Mouse (Mus musculus) stomach, embryonic 14.5 days (tissue): ENCODE measurements around the gene Mapk8ip2. TPM values are rescaled to one million over a fixed set of nuclear protein-coding genes. Genes with fewer than 3 reads are reported as not detected.

Experiments
- ATAC-seq: fragments of 200-750 bp; cut with Nextera tagmentation; 2 replicates; pipeline ENCODE4 v1.8.0; 2017; ENCODE audit warnings: low read depth, moderate TSS enrichment; ENCODE audit not compliant: insufficient number of reproducible peaks, insufficient read depth, low FRiP score
- H3K27ac ChIP-seq: fragments of 300-500 bp; sonication (generic); 2 replicates; pipeline ENCODE4 v1.5.1; 2014; ENCODE audit warnings: mild to moderate bottlenecking, low read length, moderate library complexity, mixed read lengths
- H3K27me3 ChIP-seq: fragments of 300-500 bp; sonication (generic); 2 replicates; pipeline ENCODE4 v1.6.1; 2014; ENCODE audit warnings: low read length, control low read depth, mixed read lengths; ENCODE audit not compliant: control insufficient read depth, insufficient read depth
- H3K36me3 ChIP-seq: fragments of 300-500 bp; sonication (generic); 2 replicates; pipeline ENCODE4 v1.6.1; 2014; ENCODE audit warnings: mild to moderate bottlenecking, control low read depth, low read length, moderate library complexity, mixed read lengths; ENCODE audit not compliant: control insufficient read depth, insufficient read depth
- H3K4me1 ChIP-seq: fragments of 300-500 bp; sonication (generic); 2 replicates; pipeline ENCODE4 v1.6.1; 2014; ENCODE audit warnings: low read length, control low read depth, mixed read lengths; ENCODE audit not compliant: control insufficient read depth, insufficient read depth
- H3K4me2 ChIP-seq: fragments of 300-500 bp; sonication (generic); replicated peaks from 2 replicates; pipeline ENCODE4 v1.6.1; 2014; ENCODE audit warnings: low read depth, low read length, control low read depth
- H3K4me3 ChIP-seq: fragments of 300-500 bp; sonication (generic); 2 replicates; pipeline ENCODE4 v1.5.1; 2014; ENCODE audit warnings: low read depth, low read length, control low read depth
- H3K9ac ChIP-seq: fragments of 300-500 bp; sonication (generic); replicated peaks from 2 replicates; pipeline ENCODE4 v1.6.1; 2014; ENCODE audit warnings: low read depth, mild to moderate bottlenecking, control low read depth, low read length, moderate library complexity, mixed read lengths
- H3K9me3 ChIP-seq: fragments of 300-500 bp; sonication (generic); 2 replicates; pipeline ENCODE4 v1.6.1; 2016; ENCODE audit warnings: low read depth, low read length, control low read depth; ENCODE audit not compliant: control insufficient read depth
- WGBS: fragments of 180-500 bp; shearing (Covaris S2); extraction: QIAGEN DNeasy Blood & Tissue Kit; methylation state at CpG from one replicate; pipeline ENCODE4 v1.1.7; 2014; 5-methylcytosine and 5-hydroxymethylcytosine counted together
- polyA plus RNA-seq: library from polyadenylated mRNA; unstranded; fragments of >200 nt; fragmentation: Nextera tagmentation; extraction: Ambion mirVana; gene quantifications from 2 replicates; pipeline ENCODE4 v1.2.1, GENCODE M21; 2014

Gene Mapk8ip2
- polyA plus RNA-seq, 1 experiment from 2014 or later = 4.0 TPM

- Histone ChIP-seq H3K9ac (peak within 1 kb of the TSS; percentile 77), H3K27ac (peak within 1 kb of the TSS; percentile 21; the same call in 1 of the 2 replicates), H3K9me3 (no peaks in the 10 kb centered on the region), H3K4me1 (peaks cover 10% of the 10 kb centered on the region; the same call in 1 of the 2 replicates), H3K4me3 (peak within 1 kb of the TSS; percentile 70), H3K27me3 (no peaks in the 10 kb centered on the region), H3K4me2 (peak within 1 kb of the TSS; percentile 90), H3K36me3 (no peaks in the 10 kb centered on the region; the same call in 1 of the 2 replicates)
- ATAC-seq = peak; percentile 37
- 2% methylated on average over 50 of the region's 72 CpGs for WGBS
Measured at GRCm38 (mm10) chr15:89498961-89499688, 45.4 kb downstream of the Mapk8ip2 start, which contains the start of gene Shank3. Gene Shank3, plus strand, starts transcription at chr15:89499623.

DNA sequence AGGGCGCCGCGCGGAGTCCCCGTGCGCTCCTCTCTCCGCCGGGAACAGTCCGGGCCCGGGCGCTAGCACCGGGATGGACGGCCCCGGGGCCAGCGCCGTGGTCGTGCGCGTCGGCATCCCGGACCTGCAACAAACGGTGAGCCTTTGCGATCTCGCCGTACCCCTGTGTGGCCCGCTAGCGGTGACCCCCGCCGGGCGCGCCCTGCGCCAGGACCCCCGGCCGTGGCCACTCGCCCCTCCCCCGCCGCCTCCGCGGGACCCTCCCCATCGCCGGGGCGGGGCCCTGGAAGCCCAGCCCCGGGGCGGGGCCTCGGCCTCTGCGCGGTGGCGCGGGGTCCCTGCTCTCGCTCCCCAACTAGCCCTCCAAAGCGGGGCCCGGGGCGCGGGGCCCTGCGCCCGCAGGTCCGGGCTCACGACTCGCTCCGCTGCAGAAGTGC is 46.1 kb downstream of the Mapk8ip2 start:
- Histone ChIP-seq H3K27ac (no peak overlapping the region), H3K4me1 (peaks cover 10% of the 10 kb centered on the region; the same call in 1 of the 2 replicates), H3K4me2 (peak overlapping the region; percentile 90), H3K27me3 (no peaks in the 10 kb centered on the region), H3K4me3 (peak overlapping the region; percentile 70), H3K9ac (peak overlapping the region; percentile 77), H3K9me3 (no peaks in the 10 kb centered on the region), H3K36me3 (no peaks in the 10 kb centered on the region; the same call in 1 of the 2 replicates)
- peak; percentile 71 for ATAC-seq
- under 1% methylated on average over 49 of the region's 60 CpGs for WGBS

DNA sequence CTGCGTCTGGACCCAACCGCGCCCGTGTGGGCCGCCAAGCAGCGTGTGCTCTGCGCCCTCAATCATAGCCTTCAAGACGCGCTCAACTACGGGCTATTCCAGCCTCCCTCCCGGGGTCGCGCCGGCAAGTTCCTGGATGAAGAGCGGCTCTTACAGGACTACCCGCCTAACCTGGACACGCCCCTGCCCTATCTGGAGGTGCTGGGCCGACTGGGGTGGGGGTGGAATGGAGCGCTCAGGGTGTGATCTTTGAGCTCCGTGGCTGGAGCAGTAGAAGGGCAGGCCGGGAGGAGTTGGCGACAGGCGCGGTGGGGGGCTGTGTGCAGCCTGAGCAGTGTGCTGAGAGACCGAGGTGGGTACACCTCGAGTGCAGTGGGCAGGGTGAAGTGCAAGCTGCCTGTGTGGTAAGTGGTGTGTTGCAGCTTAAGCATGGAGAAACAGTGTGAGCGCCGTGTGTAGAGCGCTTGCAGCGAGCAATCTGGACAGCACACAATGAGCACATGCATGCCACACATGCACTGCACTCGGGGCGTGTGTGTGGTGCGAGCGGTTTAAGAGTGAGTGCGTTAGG is 46.6 kb downstream of the Mapk8ip2 start:
- no peaks in the 10 kb centered on the region; the same call in 1 of the 2 replicates for H3K36me3 ChIP-seq
- H3K9ac ChIP-seq = peak overlapping the region; percentile 77; the same call in 1 of the 2 replicates
- H3K4me3 ChIP-seq = peak overlapping the region; percentile 70
- H3K27ac ChIP-seq = no peak overlapping the region
- H3K27me3 ChIP-seq = no peaks in the 10 kb centered on the region
- peak; percentile 43 for ATAC-seq
- H3K4me1 ChIP-seq = peaks cover 10% of the 10 kb centered on the region; the same call in 1 of the 2 replicates
- WGBS = 2% methylated on average over 35 of the region's 35 CpGs
- H3K9me3 ChIP-seq = no peaks in the 10 kb centered on the region
- peak overlapping the region; percentile 90 for H3K4me2 ChIP-seq

GRCm38 (mm10) chr15:89501321-89501720 is 47.6 kb downstream of the Mapk8ip2 start:
- Histone ChIP-seq H3K27me3 (no peaks in the 10 kb centered on the region), H3K4me3 (no peak overlapping the region), H3K9me3 (no peaks in the 10 kb centered on the region), H3K36me3 (no peaks in the 10 kb centered on the region; the same call in 1 of the 2 replicates), H3K4me1 (peaks cover 10% of the 10 kb centered on the region; the same call in 1 of the 2 replicates), H3K4me2 (peak overlapping the region; percentile 90; the same call in 1 of the 2 replicates), H3K9ac (no peak overlapping the region), H3K27ac (no peak overlapping the region)
- no peak for ATAC-seq
- WGBS = 81% methylated on average over 3 of the region's 3 CpGs

DNA sequence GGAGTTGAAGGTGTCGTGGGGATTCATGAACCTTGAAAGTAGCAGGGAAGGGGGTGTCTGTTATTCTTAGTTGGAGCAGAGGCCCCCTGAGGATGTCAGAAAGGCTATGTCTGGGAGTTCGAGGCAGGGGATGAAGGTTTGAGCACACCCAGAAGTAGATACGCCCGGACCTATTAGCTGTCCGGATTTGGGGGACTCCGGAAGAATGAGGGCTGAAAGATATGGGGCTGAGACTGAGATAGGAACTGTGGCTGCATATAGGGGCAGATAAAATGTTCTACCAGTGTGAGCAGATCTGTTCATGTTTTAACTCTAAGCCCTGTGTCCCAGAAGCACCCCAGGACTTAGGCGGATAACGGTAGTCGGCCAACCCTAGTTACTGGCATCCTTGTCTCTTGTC is 51.1 kb downstream of the Mapk8ip2 start:
- Histone ChIP-seq H3K27me3 (no peaks in the 10 kb centered on the region), H3K4me1 (0 out of 2 replicates have a peak, but pooled peaks cover 5% of the 10 kb centered on the region), H3K27ac (no peak overlapping the region), H3K9ac (no peak overlapping the region), H3K36me3 (no peaks in the 10 kb centered on the region; the same call in 1 of the 2 replicates), H3K4me2 (no peak overlapping the region), H3K9me3 (no peaks in the 10 kb centered on the region), H3K4me3 (no peak overlapping the region)
- 93% methylated on average over 9 of the region's 9 CpGs for WGBS
- ATAC-seq = no peak

GRCm38 (mm10) chr15:89507751-89508150 is 54.0 kb downstream of the Mapk8ip2 start:
- no peak overlapping the region for H3K27ac ChIP-seq
- no peak overlapping the region for H3K4me3 ChIP-seq
- H3K4me2 ChIP-seq = no peak overlapping the region
- no peaks in the 10 kb centered on the region for H3K36me3 ChIP-seq
- no peaks in the 10 kb centered on the region for H3K4me1 ChIP-seq
- ATAC-seq = no peak
- 89% methylated on average over 8 of the region's 8 CpGs for WGBS
- no peaks in the 10 kb centered on the region for H3K27me3 ChIP-seq
- H3K9ac ChIP-seq = no peak overlapping the region
- no peaks in the 10 kb centered on the region for H3K9me3 ChIP-seq

- no peak for ATAC-seq
- WGBS = 69% methylated on average over 4 of the region's 4 CpGs
- no peaks in the 10 kb centered on the region for H3K27me3 ChIP-seq
- no peak overlapping the region for H3K9ac ChIP-seq
- no peak overlapping the region for H3K4me3 ChIP-seq
- no peaks in the 10 kb centered on the region for H3K36me3 ChIP-seq
- H3K9me3 ChIP-seq = no peaks in the 10 kb centered on the region
- no peak overlapping the region for H3K27ac ChIP-seq
- H3K4me2 ChIP-seq = no peak overlapping the region
- H3K4me1 ChIP-seq = no peaks in the 10 kb centered on the region
Measured at GRCm38 (mm10) chr15:89512679-89513078, 59.0 kb downstream of the Mapk8ip2 start.
